Mouse (Mus musculus) lung, postnatal 0 days (tissue): ENCODE measurements around the gene BC035044.

Source experiments
- CTCF ChIP-seq: IDR thresholded peaks from 2 replicates; pipeline ENCODE4 v1.5.1; 2016; ENCODE audit warnings: antibody characterized with exemption, mild to moderate bottlenecking
- EP300 ChIP-seq: IDR thresholded peaks from 2 replicates; pipeline ENCODE4 v1.6.1; 2016; ENCODE audit warnings: antibody characterized with exemption, mild to moderate bottlenecking, control low read depth

GRCm38 (mm10) chr6:128868861-128869260, 22.1 kb downstream of the BC035044 start:
- TF ChIP-seq CTCF (no peak), EP300 (no peak)
